9 mouse cellular contexts compared by ENCODE assay signal in the genomic region with DNA sequence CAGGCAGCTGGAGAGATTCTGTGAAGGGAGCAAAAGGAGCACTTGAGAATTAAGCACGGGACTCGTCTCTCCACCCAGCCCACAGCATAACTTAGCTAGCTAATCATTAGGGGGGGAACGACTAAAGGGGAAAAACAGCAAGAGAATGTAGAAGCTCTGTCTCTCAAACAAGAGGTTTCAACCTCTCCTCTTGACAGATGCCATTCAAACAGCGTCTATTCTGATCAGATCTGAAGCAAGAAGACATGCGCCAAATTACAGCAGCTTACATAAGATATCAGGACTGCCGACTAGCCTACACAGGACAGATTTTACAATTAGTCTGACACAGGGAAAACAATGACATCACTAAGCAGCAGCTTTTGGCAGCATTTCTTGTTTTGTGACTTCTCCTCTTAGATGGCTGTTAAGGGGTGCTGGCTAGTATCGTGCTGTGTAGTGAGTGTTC. TPM values are rescaled to one million over a fixed set of nuclear protein-coding genes. Genes with fewer than 3 reads are reported as not detected.
DNase-seq lines count a peak whose midpoint lies in the region; ATAC-seq lines count a peak whose summit lies in the region.
"Had no signal": no experiment of that assay in that cellular context is flagged by ENCODE, and none has a peak within 500 bp of the region (broad histone marks: within the 10 kb centered on the region; RNA-seq: fewer than 3 reads in every experiment).

No protein-coding gene starts in this region.

- H3K27me3 ChIP-seq in embryonic facial prominence, embryonic 14.5 days (replicated peaks; ENCODE audit: control insufficient read depth, insufficient read depth, low read length) = no peaks in the 10 kb centered on the region
- H3K27me3 ChIP-seq in embryonic facial prominence, embryonic 10.5 days (replicated peaks; ENCODE audit: low read depth, poor library complexity, severe bottlenecking) = 0 out of 2 replicates have a peak, but pooled peaks cover 4% of the 10 kb centered on the region
- no peaks in the 10 kb centered on the region for H3K27me3 ChIP-seq in kidney, embryonic 14.5 days (ENCODE audit: control insufficient read depth, insufficient read depth, low read length)
- no peaks in the 10 kb centered on the region for H3K27me3 ChIP-seq in stomach, embryonic 16.5 days (ENCODE audit: control insufficient read depth, insufficient read depth, low read length)
- H3K27me3 ChIP-seq: hindbrain, embryonic 15.5 days had no signal

- H3K4me3 ChIP-seq in embryonic facial prominence, embryonic 14.5 days (ENCODE audit: low read depth, low read length) = no peak overlapping the region
- H3K4me3 ChIP-seq in embryonic facial prominence, embryonic 10.5 days = no peak overlapping the region
- no peak overlapping the region for H3K4me3 ChIP-seq in kidney, embryonic 14.5 days (ENCODE audit: low read length)
- H3K4me3 ChIP-seq in stomach, embryonic 16.5 days (replicated peaks; ENCODE audit: low read length) = 0 out of 2 replicates have a peak overlapping the region, but pooled peaks have one; percentile 9
- H3K4me3 ChIP-seq: hindbrain, embryonic 15.5 days had no signal

- DNase-seq in embryonic facial prominence, embryonic 14.5 days (ENCODE audit: low spot score) = peak; percentile 53
- no peak for DNase-seq in embryonic facial prominence, embryonic 10.5 days (ENCODE audit: low spot score)
- DNase-seq in retina, postnatal 1 day = peak; percentile 45
- DNase-seq in retina, embryonic 14.5 days (ENCODE audit: low spot score) = no peak
- DNase-seq in spleen, postnatal 36 days (ENCODE audit: low spot score in 2 of 2) = no peak
- no peak for DNase-seq in natural killer cell, adult 2 months (ENCODE audit: low spot score in 2 of 2)

- WGBS in embryonic facial prominence, embryonic 14.5 days = 46% methylated on average over 7 of the region's 7 CpGs
- WGBS in embryonic facial prominence, embryonic 10.5 days = 60% methylated on average over 7 of the region's 7 CpGs
- WGBS in kidney, embryonic 14.5 days = 50% methylated on average over 7 of the region's 7 CpGs
- WGBS in stomach, embryonic 16.5 days = 27% methylated on average over 7 of the region's 7 CpGs

- H3K4me2 ChIP-seq in embryonic facial prominence, embryonic 14.5 days (ENCODE audit: low read depth, low read length) = peak overlapping the region; percentile 17; the same call in 1 of the 2 replicates
- H3K4me2 ChIP-seq in kidney, embryonic 14.5 days (replicated peaks; ENCODE audit: low read depth, low read length) = 0 out of 2 replicates have a peak overlapping the region, but pooled peaks have one; percentile 8
- peak overlapping the region; percentile 38 for H3K4me2 ChIP-seq in stomach, embryonic 16.5 days (ENCODE audit: low read depth, low read length)
- H3K4me2 ChIP-seq: hindbrain, embryonic 15.5 days had no signal

- H3K9ac ChIP-seq in embryonic facial prominence, embryonic 14.5 days (ENCODE audit: low read depth, low read length) = no peak overlapping the region
- no peak overlapping the region for H3K9ac ChIP-seq in kidney, embryonic 14.5 days (ENCODE audit: low read depth, low read length)
- H3K9ac ChIP-seq in stomach, embryonic 16.5 days (ENCODE audit: low read length) = no peak overlapping the region; the same call in 1 of the 2 replicates
- H3K9ac ChIP-seq: hindbrain, embryonic 15.5 days had no signal

- peak overlapping the region; percentile 50; the same call in 1 of the 2 replicates for H3K27ac ChIP-seq in embryonic facial prominence, embryonic 14.5 days (replicated peaks; ENCODE audit: low read depth, low read length)
- no peak overlapping the region for H3K27ac ChIP-seq in embryonic facial prominence, embryonic 10.5 days (replicated peaks)
- H3K27ac ChIP-seq in kidney, embryonic 14.5 days (ENCODE audit: low read depth, low read length) = no peak overlapping the region
- no peak overlapping the region for H3K27ac ChIP-seq in stomach, embryonic 16.5 days (ENCODE audit: low read length)
- H3K27ac ChIP-seq: hindbrain, embryonic 15.5 days had no signal

- H3K4me1 ChIP-seq in embryonic facial prominence, embryonic 14.5 days (ENCODE audit: control insufficient read depth, insufficient read depth, low read length) = peaks cover 11% of the 10 kb centered on the region; the same call in 1 of the 2 replicates
- H3K4me1 ChIP-seq in embryonic facial prominence, embryonic 10.5 days = peaks cover 43% of the 10 kb centered on the region
- H3K4me1 ChIP-seq in kidney, embryonic 14.5 days (ENCODE audit: control insufficient read depth, insufficient read depth, low read length) = no peaks in the 10 kb centered on the region
- H3K4me1 ChIP-seq in stomach, embryonic 16.5 days (ENCODE audit: control insufficient read depth, insufficient read depth, low read length) = peaks cover 5% of the 10 kb centered on the region

- ATAC-seq in embryonic facial prominence, embryonic 14.5 days (ENCODE audit: low read depth) = no peak; the same call in 1 of the 2 replicates
- ATAC-seq in kidney, embryonic 14.5 days (ENCODE audit: low FRiP score, low TSS enrichment) = no peak
- ATAC-seq in stomach, embryonic 16.5 days (ENCODE audit: insufficient read depth, low FRiP score) = no peak

- H3K9me3 ChIP-seq in embryonic facial prominence, embryonic 14.5 days (ENCODE audit: control insufficient read depth, low read length) = no peaks in the 10 kb centered on the region
- no peaks in the 10 kb centered on the region for H3K9me3 ChIP-seq in embryonic facial prominence, embryonic 10.5 days
- no peaks in the 10 kb centered on the region for H3K9me3 ChIP-seq in kidney, embryonic 14.5 days (ENCODE audit: control insufficient read depth, low read length)
- no peaks in the 10 kb centered on the region for H3K9me3 ChIP-seq in stomach, embryonic 16.5 days (replicated peaks; ENCODE audit: control insufficient read depth, low read length)
- H3K9me3 ChIP-seq: hindbrain, embryonic 15.5 days had no signal

- H3K36me3 ChIP-seq in embryonic facial prominence, embryonic 14.5 days (ENCODE audit: control insufficient read depth, insufficient read depth, low read length) = no peaks in the 10 kb centered on the region
- no peaks in the 10 kb centered on the region for H3K36me3 ChIP-seq in embryonic facial prominence, embryonic 10.5 days (replicated peaks)
- H3K36me3 ChIP-seq in kidney, embryonic 14.5 days (ENCODE audit: control insufficient read depth, insufficient read depth, low read length) = no peaks in the 10 kb centered on the region
- no peaks in the 10 kb centered on the region for H3K36me3 ChIP-seq in stomach, embryonic 16.5 days (ENCODE audit: control insufficient read depth, insufficient read depth, low read length)

RNA-seq across cellular contexts. Expression of gene Gpr155, which starts 34.4 kb away (rescaled TPM):
- polyA plus RNA-seq in embryonic facial prominence, embryonic 14.5 days (2014; fragmentation: Nextera tagmentation; extraction: Ambion mirVana) = 7.1 and 7.9 TPM in 2 replicates
- polyA plus RNA-seq in embryonic facial prominence, embryonic 10.5 days (2016; fragmentation: Nextera tagmentation; extraction: Ambion mirVana) = 2.8 and 4.3 TPM in 2 replicates
- 4.9 and 6.9 TPM in 2 replicates for polyA plus RNA-seq in kidney, embryonic 14.5 days (2014; fragmentation: Nextera tagmentation; extraction: Ambion mirVana)
- polyA plus RNA-seq in stomach, embryonic 16.5 days (2015; fragmentation: Nextera tagmentation; extraction: Ambion mirVana) = 6.5 and 7.7 TPM in 2 replicates

RNA-seq across cellular contexts. Expression of gene Cir1, which starts 39.5 kb away (rescaled TPM):
- 23.8 and 25.5 TPM in 2 replicates for polyA plus RNA-seq in embryonic facial prominence, embryonic 14.5 days (2014; fragmentation: Nextera tagmentation; extraction: Ambion mirVana)
- 16.8 and 18.0 TPM in 2 replicates for polyA plus RNA-seq in embryonic facial prominence, embryonic 10.5 days (2016; fragmentation: Nextera tagmentation; extraction: Ambion mirVana)
- 24.1 and 31.8 TPM in 2 replicates for polyA plus RNA-seq in kidney, embryonic 14.5 days (2014; fragmentation: Nextera tagmentation; extraction: Ambion mirVana)
- 16.2 and 22.4 TPM in 2 replicates for polyA plus RNA-seq in stomach, embryonic 16.5 days (2015; fragmentation: Nextera tagmentation; extraction: Ambion mirVana)

RNA-seq across cellular contexts. Expression of gene Scrn3, which starts 39.5 kb away (rescaled TPM):
- polyA plus RNA-seq in embryonic facial prominence, embryonic 14.5 days (2014; fragmentation: Nextera tagmentation; extraction: Ambion mirVana) = 12.7 and 14.2 TPM in 2 replicates
- 14.7 and 15.3 TPM in 2 replicates for polyA plus RNA-seq in embryonic facial prominence, embryonic 10.5 days (2016; fragmentation: Nextera tagmentation; extraction: Ambion mirVana)
- polyA plus RNA-seq in kidney, embryonic 14.5 days (2014; fragmentation: Nextera tagmentation; extraction: Ambion mirVana) = 9.8 and 14.5 TPM in 2 replicates
- 14.7 and 16.1 TPM in 2 replicates for polyA plus RNA-seq in stomach, embryonic 16.5 days (2015; fragmentation: Nextera tagmentation; extraction: Ambion mirVana)

Comparison
In these comparisons a context has a peak if more than half of its experiments do, and no peak if none do; other contexts are left out.
1. DNase-seq: peak in embryonic facial prominence, embryonic 14.5 days (single experiment) and retina, postnatal 1 day (single experiment); none in embryonic facial prominence, embryonic 10.5 days (single experiment), retina, embryonic 14.5 days (single experiment), spleen, postnatal 36 days (0 of 2) and natural killer cell, adult 2 months (0 of 2).
2. Peak in every context shown above with its lines, with median percentiles within 50 percentile points of each other: H3K4me2 ChIP-seq.